Mouse (Mus musculus) bone marrow macrophage, adult 2 months (primary cell): ENCODE data around the gene Fkbp5.

Experiments
- CTCF ChIP-seq: IDR thresholded peaks from 2 replicates; pipeline ENCODE4 v1.5.1; 2012; ENCODE audit warnings: low read depth, mild to moderate bottlenecking, low read length, moderate library complexity
- POLR2A ChIP-seq: IDR thresholded peaks from 2 replicates; pipeline ENCODE4 v1.6.1; 2012; ENCODE audit warnings: mild to moderate bottlenecking, low read depth, low read length, borderline replicate concordance

GRCm38 (mm10) chr17:28500465-28500864, 16.9 kb downstream of the Fkbp5 start:
- TF ChIP-seq POLR2A (no peak), CTCF (no peak)
